Mouse (Mus musculus) heart, embryonic 16.5 days (tissue): ENCODE measurements at regions not wholly inside any gene's neighbourhood (a gene's known extent, or its start where the extent isn't known, plus 50 kb on each side); places are given as distances from the start of the nearest gene placed in this dataset.

Experiments
- ATAC-seq: fragments of 200-750 bp; cut with Nextera tagmentation; replicated peaks from 2 replicates; pipeline ENCODE4 v1.8.0; 2017; ENCODE audit warnings: moderate number of reproducible peaks; ENCODE audit not compliant: insufficient read depth, low FRiP score; ENCODE audit errors: extremely low read depth
- H3K27ac ChIP-seq: fragments of 300-500 bp; sonication (generic); 2 replicates; pipeline ENCODE4 v1.5.1; 2014; ENCODE audit warnings: mild to moderate bottlenecking, low read length, control low read depth, moderate library complexity
- H3K27me3 ChIP-seq: fragments of 300-500 bp; sonication (generic); 2 replicates; pipeline ENCODE4 v1.6.1; 2014; ENCODE audit warnings: low read length, mixed read lengths; ENCODE audit not compliant: control insufficient read depth, insufficient read depth
- H3K36me3 ChIP-seq: fragments of 300-500 bp; sonication (generic); 2 replicates; pipeline ENCODE4 v1.6.1; 2014; ENCODE audit not compliant: control insufficient read depth, insufficient read depth
- H3K4me1 ChIP-seq: fragments of 300-500 bp; sonication (generic); 2 replicates; pipeline ENCODE4 v1.6.1; 2014; ENCODE audit warnings: low read length, mixed read lengths; ENCODE audit not compliant: control insufficient read depth, insufficient read depth
- H3K4me2 ChIP-seq: fragments of 300-500 bp; sonication (generic); 2 replicates; pipeline ENCODE4 v1.6.1; 2014; ENCODE audit warnings: low read depth, mild to moderate bottlenecking, control low read depth, low read length
- H3K4me3 ChIP-seq: fragments of 300-500 bp; sonication (generic); 2 replicates; pipeline ENCODE4 v1.5.1; 2014; ENCODE audit warnings: mild to moderate bottlenecking, control low read depth, low read length
- H3K9ac ChIP-seq: fragments of 300-500 bp; sonication (generic); 2 replicates; pipeline ENCODE4 v1.6.1; 2014; ENCODE audit warnings: low read length, control low read depth
- H3K9me3 ChIP-seq: fragments of 300-500 bp; sonication (generic); replicated peaks from 2 replicates; pipeline ENCODE4 v1.6.1; 2016; ENCODE audit warnings: low read length; ENCODE audit not compliant: control insufficient read depth
- WGBS: fragments of 180-500 bp; shearing (Covaris S2); extraction: QIAGEN DNeasy Blood & Tissue Kit; methylation state at CpG from one replicate; pipeline ENCODE4 v1.1.7; 2014; 5-methylcytosine and 5-hydroxymethylcytosine counted together

- H3K4me3 ChIP-seq = no peak overlapping the region
- H3K4me1 ChIP-seq = peaks cover 4% of the 10 kb centered on the region
- no peak overlapping the region for H3K9ac ChIP-seq
- H3K27ac ChIP-seq = no peak overlapping the region
- H3K9me3 ChIP-seq = no peaks in the 10 kb centered on the region
- H3K27me3 ChIP-seq = no peaks in the 10 kb centered on the region
- H3K4me2 ChIP-seq = no peak overlapping the region
- WGBS = 72% methylated on average over 9 of the region's 9 CpGs
- H3K36me3 ChIP-seq = no peaks in the 10 kb centered on the region
- no peak for ATAC-seq
Measured at GRCm38 (mm10) chr7:90065269-90065955, 64.6 kb upstream of the Picalm start.

GRCm38 (mm10) chr7:90066275-90066674, 63.7 kb upstream of the Picalm start:
- WGBS = 83% methylated on average over 5 of the region's 5 CpGs
- H3K9me3 ChIP-seq = no peaks in the 10 kb centered on the region
- peaks cover 4% of the 10 kb centered on the region for H3K4me1 ChIP-seq
- H3K4me2 ChIP-seq = no peak overlapping the region
- no peaks in the 10 kb centered on the region for H3K36me3 ChIP-seq
- no peak overlapping the region for H3K9ac ChIP-seq
- no peaks in the 10 kb centered on the region for H3K27me3 ChIP-seq
- ATAC-seq = no peak
- H3K27ac ChIP-seq = no peak overlapping the region
- no peak overlapping the region for H3K4me3 ChIP-seq

GRCm38 (mm10) chr7:90067961-90068665, 61.9 kb upstream of the Picalm start:
- H3K4me2 ChIP-seq = no peak overlapping the region
- no peaks in the 10 kb centered on the region for H3K9me3 ChIP-seq
- H3K27ac ChIP-seq = 0 out of 2 replicates have a peak overlapping the region, but pooled peaks have one; percentile 11
- H3K4me3 ChIP-seq = no peak overlapping the region
- peaks cover 4% of the 10 kb centered on the region; the same call in 1 of the 2 replicates for H3K4me1 ChIP-seq
- ATAC-seq = 0 out of 2 replicates have a peak, but pooled peaks have one; percentile 28
- no peaks in the 10 kb centered on the region for H3K27me3 ChIP-seq
- H3K36me3 ChIP-seq = no peaks in the 10 kb centered on the region
- H3K9ac ChIP-seq = no peak overlapping the region
- WGBS = 74% methylated on average over 3 of the region's 3 CpGs

GRCm38 (mm10) chr7:90070267-90070666, 59.7 kb upstream of the Picalm start:
- WGBS = 65% methylated on average over 7 of the region's 7 CpGs
- H3K27ac ChIP-seq = no peak overlapping the region
- H3K9ac ChIP-seq = no peak overlapping the region
- H3K9me3 ChIP-seq = no peaks in the 10 kb centered on the region
- no peak for ATAC-seq
- H3K4me1 ChIP-seq = 0 out of 2 replicates have a peak, but pooled peaks cover 6% of the 10 kb centered on the region
- H3K36me3 ChIP-seq = no peaks in the 10 kb centered on the region
- no peak overlapping the region for H3K4me2 ChIP-seq
- H3K27me3 ChIP-seq = no peaks in the 10 kb centered on the region
- H3K4me3 ChIP-seq = no peak overlapping the region

GRCm38 (mm10) chr7:90073865-90074264, 56.1 kb upstream of the Picalm start:
- 79% methylated on average over 5 of the region's 5 CpGs for WGBS
- ATAC-seq = no peak
- H3K4me2 ChIP-seq = no peak overlapping the region
- H3K4me1 ChIP-seq = 0 out of 2 replicates have a peak, but pooled peaks cover 3% of the 10 kb centered on the region
- no peaks in the 10 kb centered on the region for H3K9me3 ChIP-seq
- H3K27ac ChIP-seq = no peak overlapping the region
- H3K9ac ChIP-seq = no peak overlapping the region
- no peaks in the 10 kb centered on the region for H3K36me3 ChIP-seq
- no peak overlapping the region for H3K4me3 ChIP-seq
- no peaks in the 10 kb centered on the region for H3K27me3 ChIP-seq

- H3K4me3 ChIP-seq = no peak overlapping the region
- H3K4me1 ChIP-seq = 0 out of 2 replicates have a peak, but pooled peaks cover 3% of the 10 kb centered on the region
- ATAC-seq = no peak
- no peak overlapping the region for H3K4me2 ChIP-seq
- WGBS = 81% methylated on average over 2 of the region's 2 CpGs
- no peaks in the 10 kb centered on the region for H3K36me3 ChIP-seq
- H3K27me3 ChIP-seq = no peaks in the 10 kb centered on the region
- H3K9ac ChIP-seq = no peak overlapping the region
- H3K27ac ChIP-seq = no peak overlapping the region
- no peaks in the 10 kb centered on the region for H3K9me3 ChIP-seq
Measured at GRCm38 (mm10) chr7:90074592-90074991, 55.4 kb upstream of the Picalm start.

GRCm38 (mm10) chr7:90077565-90077964, 52.4 kb upstream of the Picalm start:
- H3K27me3 ChIP-seq = no peaks in the 10 kb centered on the region
- H3K27ac ChIP-seq = no peak overlapping the region
- H3K36me3 ChIP-seq = no peaks in the 10 kb centered on the region
- peaks cover 17% of the 10 kb centered on the region for H3K4me1 ChIP-seq
- no peak for ATAC-seq
- H3K4me3 ChIP-seq = no peak overlapping the region
- H3K4me2 ChIP-seq = no peak overlapping the region
- H3K9ac ChIP-seq = no peak overlapping the region
- no peaks in the 10 kb centered on the region for H3K9me3 ChIP-seq
- 79% methylated on average over 2 of the region's 2 CpGs for WGBS

- Histone ChIP-seq H3K27ac (no peak overlapping the region), H3K36me3 (no peaks in the 10 kb centered on the region), H3K27me3 (no peaks in the 10 kb centered on the region), H3K9ac (no peak overlapping the region), H3K9me3 (no peaks in the 10 kb centered on the region), H3K4me2 (0 out of 2 replicates have a peak overlapping the region, but pooled peaks have one; percentile 1), H3K4me3 (no peak overlapping the region), H3K4me1 (peaks cover 15% of the 10 kb centered on the region)
- ATAC-seq = no peak
- 46% methylated on average over 7 of the region's 7 CpGs for WGBS
Measured at GRCm38 (mm10) chr7:90080083-90080772, 49.8 kb upstream of the Picalm start.
